Mouse (Mus musculus) inflammation-experienced regulatory T-cells, adult 6 months (primary cell): ENCODE results near the gene Ugt1a10. TPM values are rescaled to one million over a fixed set of nuclear protein-coding genes. Genes with fewer than 3 reads are reported as not detected.
"Not testable (repeated sequence)": the region's sequence is repeated elsewhere in the genome, so short reads cannot be mapped to it uniquely, and the experiment has no call there.

Experiments used
- ATAC-seq: one replicate; pipeline ENCODE4 v1.8.0; 2017
- polyA plus RNA-seq, 3 experiments: library from polyadenylated mRNA; unstranded; fragments of 100-300 nt; shearing (Covaris generic); gene quantifications; one replicate each; pipeline ENCODE4 v1.2.1; 2017

The Ugt1a10 gene
- polyA plus RNA-seq, 3 experiments from 2014 or later: not detected

GRCm38 (mm10) chr1:88215466-88216380, 160.5 kb downstream of the Ugt1a10 start:
- no peak for ATAC-seq

GRCm38 (mm10) chr1:88216551-88216950, 161.4 kb downstream of the Ugt1a10 start:
- ATAC-seq: no peak

GRCm38 (mm10) chr1:88217144-88217543, 162.0 kb downstream of the Ugt1a10 start:
- no peak for ATAC-seq

- ATAC-seq: no peak
These were observed 162.4 kb downstream of the Ugt1a10 start for GRCm38 (mm10) chr1:88217576-88217975.

- ATAC-seq: no peak
These were observed 162.9 kb downstream of the Ugt1a10 start for GRCm38 (mm10) chr1:88218051-88218450.

- ATAC-seq: no peak
These were observed 163.4 kb downstream of the Ugt1a10 start for GRCm38 (mm10) chr1:88218591-88218990.

- ATAC-seq: no peak
These were observed 163.9 kb downstream of the Ugt1a10 start for GRCm38 (mm10) chr1:88219054-88219453.

GRCm38 (mm10) chr1:88220336-88220735, 165.1 kb downstream of the Ugt1a10 start:
- ATAC-seq: no peak

- ATAC-seq: no peak
These were observed 167.0 kb downstream of the Ugt1a10 start for GRCm38 (mm10) chr1:88222216-88222615.

GRCm38 (mm10) chr1:88223011-88223515, 167.9 kb downstream of the Ugt1a10 start:
- not testable (repeated sequence) for ATAC-seq

GRCm38 (mm10) chr1:88223591-88223990, 168.4 kb downstream of the Ugt1a10 start:
- ATAC-seq: no peak

GRCm38 (mm10) chr1:88224029-88224776, 169.0 kb downstream of the Ugt1a10 start:
- ATAC-seq: no peak

GRCm38 (mm10) chr1:88225301-88225700, 170.1 kb downstream of the Ugt1a10 start:
- not testable (repeated sequence) for ATAC-seq

- no peak for ATAC-seq
These were observed 170.6 kb downstream of the Ugt1a10 start for GRCm38 (mm10) chr1:88225741-88226140.

- ATAC-seq: no peak
These were observed 171.6 kb downstream of the Ugt1a10 start, which contains the start of gene Mroh2a for GRCm38 (mm10) chr1:88226670-88227379. Gene Mroh2a (plus strand): TSS chr1:88226986.

GRCm38 (mm10) chr1:88227482-88227881, 172.3 kb downstream of the Ugt1a10 start:
- no peak for ATAC-seq

GRCm38 (mm10) chr1:88228121-88228520, 172.9 kb downstream of the Ugt1a10 start:
- no peak for ATAC-seq

GRCm38 (mm10) chr1:88229566-88229965, 174.4 kb downstream of the Ugt1a10 start:
- no peak for ATAC-seq

- no peak for ATAC-seq
These were observed 174.8 kb downstream of the Ugt1a10 start for GRCm38 (mm10) chr1:88229986-88230385.

- ATAC-seq: no peak
These were observed 175.2 kb downstream of the Ugt1a10 start for GRCm38 (mm10) chr1:88230421-88230820.

GRCm38 (mm10) chr1:88230981-88231802, 176.0 kb downstream of the Ugt1a10 start:
- no peak for ATAC-seq
